Mouse (Mus musculus) layer of hippocampus, adult 8-10 months (tissue): ENCODE results near the gene Ppp1r27. TPM values are rescaled to one million over a fixed set of nuclear protein-coding genes. Genes with fewer than 3 reads are reported as not detected.
"Not testable (repeated sequence)": the region's sequence is repeated elsewhere in the genome, so short reads cannot be mapped to it uniquely, and the experiment has no call there.

Source experiments
- DNase-seq, 2 experiments: peaks; one replicate each; pipeline ENCODE4 v3.0.0; 2022; ENCODE audit warnings: low spot score in 2 of 2
- total RNA-seq, 4 experiments: library from RNA; stranded (reverse); gene quantifications; 2 replicates each; pipeline ENCODE4 v1.2.4; 2022

Ppp1r27 gene
- not detected for total RNA-seq

GRCm38 (mm10) chr11:120550810-120551440, at the start of gene Ppp1r27:
TSS of gene Ppp1r27 (minus strand) at chr11:120551132.
- DNase-seq: no peak

GRCm38 (mm10) chr11:120600716-120601115, 49.8 kb upstream of the Ppp1r27 start:
- DNase-seq: no peak

GRCm38 (mm10) chr11:120598990-120599549, 48.1 kb upstream of the Ppp1r27 start:
- no peak for DNase-seq

- peak; percentile 85 to 87 for DNase-seq
Measured at GRCm38 (mm10) chr11:120598283-120598989, 47.5 kb upstream of the Ppp1r27 start, which contains the start of the genes Alyref and Anapc11. TSS of gene Alyref (minus strand) at chr11:120598365. TSS of gene Anapc11 (plus strand) at chr11:120598421.

- no peak for DNase-seq
Measured at GRCm38 (mm10) chr11:120597240-120598235, 46.6 kb upstream of the Ppp1r27 start.

GRCm38 (mm10) chr11:120588531-120588930, 37.6 kb upstream of the Ppp1r27 start:
- no peak for DNase-seq

GRCm38 (mm10) chr11:120583937-120584336, 33.0 kb upstream of the Ppp1r27 start:
- DNase-seq: no peak

- not testable (repeated sequence) for DNase-seq
Measured at GRCm38 (mm10) chr11:120582982-120583293, 32.0 kb upstream of the Ppp1r27 start.

- no peak for DNase-seq
Measured at GRCm38 (mm10) chr11:120582268-120582981, 31.5 kb upstream of the Ppp1r27 start.

GRCm38 (mm10) chr11:120581490-120582267, 30.7 kb upstream of the Ppp1r27 start, which contains the start of gene Arhgdia:
TSS of gene Arhgdia (minus strand) at chr11:120581624.
- DNase-seq: peak; percentile 82 to 88

GRCm38 (mm10) chr11:120580871-120581331, 30.0 kb upstream of the Ppp1r27 start:
- peak in 1 of 2 experiments; percentile 19 for DNase-seq

GRCm38 (mm10) chr11:120580190-120580589, 29.3 kb upstream of the Ppp1r27 start:
- peak in 1 of 2 experiments; percentile 35 for DNase-seq

GRCm38 (mm10) chr11:120579316-120580107, 28.6 kb upstream of the Ppp1r27 start:
- DNase-seq: peak; percentile 58 to 74

- DNase-seq: no peak
Measured at GRCm38 (mm10) chr11:120578694-120579243, 27.8 kb upstream of the Ppp1r27 start.

GRCm38 (mm10) chr11:120578024-120578693, 27.2 kb upstream of the Ppp1r27 start:
- DNase-seq: no peak

- no peak for DNase-seq
Measured at GRCm38 (mm10) chr11:120577211-120578023, 26.5 kb upstream of the Ppp1r27 start.

- DNase-seq: no peak
Measured at GRCm38 (mm10) chr11:120576365-120576981, 25.5 kb upstream of the Ppp1r27 start.
